Mouse (Mus musculus): ENCODE results near the gene Stox2.

The Stox2 gene

GRCm38 (mm10) chr8:47411321-47411720 lies 34.8 kb downstream of the Stox2 start:
- DNase-seq (ENCODE audit: low read depth in 2 of 2, low spot score in 2 of 2): no peak

GRCm38 (mm10) chr8:47409061-47409460 lies 37.1 kb downstream of the Stox2 start:
- DNase-seq (ENCODE audit: low read depth in 2 of 2, low spot score in 2 of 2): no peak

GRCm38 (mm10) chr8:47404852-47405251 lies 41.3 kb downstream of the Stox2 start:
- DNase-seq (ENCODE audit: low read depth in 2 of 2, low spot score in 2 of 2): no peak

- DNase-seq (ENCODE audit: low read depth in 2 of 2, low spot score in 2 of 2): no peak
These were observed 53.2 kb downstream of the Stox2 start for GRCm38 (mm10) chr8:47392927-47393326.

- no peak for DNase-seq (ENCODE audit: low read depth in 2 of 2, low spot score in 2 of 2)
These were observed 53.9 kb downstream of the Stox2 start for GRCm38 (mm10) chr8:47392290-47392689.

GRCm38 (mm10) chr8:47391844-47392243 lies 54.3 kb downstream of the Stox2 start:
- no peak for DNase-seq (ENCODE audit: low read depth in 2 of 2, low spot score in 2 of 2)

- DNase-seq (ENCODE audit: low read depth in 2 of 2, low spot score in 2 of 2): no peak
These were observed 56.7 kb downstream of the Stox2 start for GRCm38 (mm10) chr8:47389430-47389829.

- DNase-seq (ENCODE audit: low read depth in 2 of 2, low spot score in 2 of 2): no peak
These were observed 58.0 kb downstream of the Stox2 start for GRCm38 (mm10) chr8:47388171-47388570.

- DNase-seq (ENCODE audit: low read depth in 2 of 2, low spot score in 2 of 2): no peak
These were observed 60.4 kb downstream of the Stox2 start for GRCm38 (mm10) chr8:47385810-47386209.

GRCm38 (mm10) chr8:47384151-47384550 lies 62.0 kb downstream of the Stox2 start:
- DNase-seq (ENCODE audit: low read depth in 2 of 2, low spot score in 2 of 2): no peak

GRCm38 (mm10) chr8:47383632-47384031 lies 62.5 kb downstream of the Stox2 start:
- DNase-seq (ENCODE audit: low read depth in 2 of 2, low spot score in 2 of 2): no peak

- DNase-seq (ENCODE audit: low read depth in 2 of 2, low spot score in 2 of 2): no peak
These were observed 64.9 kb downstream of the Stox2 start for GRCm38 (mm10) chr8:47381216-47381615.

GRCm38 (mm10) chr8:47380725-47381124 lies 65.4 kb downstream of the Stox2 start:
- DNase-seq (ENCODE audit: low read depth in 2 of 2, low spot score in 2 of 2): no peak

- DNase-seq (ENCODE audit: low read depth in 2 of 2, low spot score in 2 of 2): no peak
These were observed 66.1 kb downstream of the Stox2 start for GRCm38 (mm10) chr8:47380075-47380474.

- DNase-seq (ENCODE audit: low read depth in 2 of 2, low spot score in 2 of 2): no peak
These were observed 69.5 kb downstream of the Stox2 start for GRCm38 (mm10) chr8:47376651-47377050.

GRCm38 (mm10) chr8:47373757-47374156 lies 72.4 kb downstream of the Stox2 start:
- peak in 1 of 2 experiments; percentile 28 for DNase-seq (ENCODE audit: low read depth in 2 of 2, low spot score in 2 of 2)

GRCm38 (mm10) chr8:47371539-47371938 lies 74.6 kb downstream of the Stox2 start:
- DNase-seq (ENCODE audit: low read depth in 2 of 2, low spot score in 2 of 2): no peak

GRCm38 (mm10) chr8:47371081-47371480 lies 75.1 kb downstream of the Stox2 start:
- DNase-seq (ENCODE audit: low read depth in 2 of 2, low spot score in 2 of 2): no peak

- peak; percentile 39 to 57 for DNase-seq (ENCODE audit: low read depth in 2 of 2, low spot score in 2 of 2)
These were observed 75.6 kb downstream of the Stox2 start for GRCm38 (mm10) chr8:47370421-47371080.

GRCm38 (mm10) chr8:47369949-47370348 lies 76.2 kb downstream of the Stox2 start:
- DNase-seq (ENCODE audit: low read depth in 2 of 2, low spot score in 2 of 2): no peak

GRCm38 (mm10) chr8:47369044-47369769 lies 77.0 kb downstream of the Stox2 start:
- DNase-seq (ENCODE audit: low read depth in 2 of 2, low spot score in 2 of 2): no peak

- no peak for DNase-seq (ENCODE audit: low read depth in 2 of 2, low spot score in 2 of 2)
These were observed 79.1 kb downstream of the Stox2 start for GRCm38 (mm10) chr8:47367029-47367428.

GRCm38 (mm10) chr8:47363271-47363670 lies 82.9 kb downstream of the Stox2 start:
- DNase-seq (ENCODE audit: low read depth in 2 of 2, low spot score in 2 of 2): no peak
